Mouse (Mus musculus): ENCODE measurements around the gene Mrpl33. TPM values are rescaled to one million over a fixed set of nuclear protein-coding genes. Genes with fewer than 3 reads are reported as not detected.

Mrpl33 gene
- polyA plus RNA-seq, 2 experiments: 138 to 312 TPM

DNA sequence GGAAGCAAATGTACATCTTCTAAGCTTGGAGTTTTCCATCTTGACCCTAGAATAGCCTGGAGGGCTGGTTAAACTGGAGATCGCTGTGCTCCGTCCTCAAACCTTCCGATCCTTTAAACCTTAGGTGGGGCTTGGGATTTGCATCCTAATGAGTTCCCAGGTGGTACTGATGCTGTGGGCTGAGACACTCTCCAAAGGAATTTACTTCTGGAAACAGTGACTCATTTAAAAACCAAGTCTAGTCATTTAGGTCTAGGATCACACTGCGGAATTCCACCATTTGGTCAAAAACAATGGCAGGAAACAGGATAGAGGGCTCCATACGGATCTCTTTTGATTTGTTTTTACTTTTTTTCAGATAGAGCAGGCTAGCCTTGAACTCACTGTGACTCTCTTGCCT is 37.9 kb downstream of the Mrpl33 start:
- Histone ChIP-seq H3K4me3 (replicated peaks; ENCODE audit: low read length) (no peak overlapping the region), H3K36me3 (ENCODE audit: control insufficient read depth, insufficient read depth, low read length) (peaks cover 6% of the 10 kb centered on the region), H3K27me3 (ENCODE audit: control insufficient read depth, insufficient read depth, low read length) (no peaks in the 10 kb centered on the region), H3K9me3 (ENCODE audit: control insufficient read depth, low read length) (no peaks in the 10 kb centered on the region), H3K4me1 (ENCODE audit: control insufficient read depth, insufficient read depth, low read length) (no peaks in the 10 kb centered on the region; the same call in 1 of the 2 replicates), H3K27ac (replicated peaks; ENCODE audit: low read depth, low read length) (no peak overlapping the region), H3K9ac (ENCODE audit: low read depth, low read length, severe bottlenecking) (no peak overlapping the region), H3K4me2 (replicated peaks; ENCODE audit: low read depth, low read length, severe bottlenecking) (no peak overlapping the region)
- TF ChIP-seq POLR2A (IDR thresholded peaks at IDR 0.05; ENCODE audit: borderline replicate concordance, extremely low read depth, insufficient read depth, insufficient read length): no peak
- ATAC-seq (ENCODE audit: low FRiP score, low read depth) (no peak), DNase-seq (ENCODE audit: low spot score) (no peak)
- WGBS: 63% methylated on average over 5 of the region's 5 CpGs

DNA sequence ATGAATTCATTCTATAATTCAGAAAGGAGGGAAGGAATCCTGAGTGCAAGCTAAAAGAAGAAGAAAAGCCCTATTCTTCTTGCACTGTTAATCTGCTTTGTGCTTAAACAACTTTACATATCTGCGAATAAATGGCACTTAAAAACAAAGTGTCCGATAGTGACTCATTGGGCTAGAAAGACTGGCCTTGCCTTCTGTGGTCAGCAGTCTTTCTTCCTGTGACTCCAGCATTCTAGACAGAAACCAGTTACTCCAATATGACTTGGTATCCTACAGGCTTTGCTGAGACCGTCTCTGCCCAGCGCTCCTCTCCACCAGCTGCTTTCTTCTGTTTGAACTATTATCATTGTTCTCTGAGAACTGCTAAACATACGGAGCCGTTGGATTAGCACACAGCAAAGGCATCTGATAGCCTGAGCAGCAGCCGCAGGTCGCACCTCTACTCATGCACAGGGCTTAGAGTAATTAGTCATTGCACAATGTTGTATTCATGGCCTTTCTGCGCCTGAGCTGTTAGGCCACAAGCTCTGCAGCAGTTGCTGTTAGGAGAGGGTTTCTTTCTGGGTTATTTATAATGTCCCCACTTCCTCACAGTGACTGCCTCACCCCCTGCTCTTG is 40.0 kb downstream of the Mrpl33 start:
- H3K4me3 ChIP-seq (replicated peaks; ENCODE audit: low read length): no peak overlapping the region
- 77% methylated on average over 9 of the region's 9 CpGs for WGBS
- H3K9ac ChIP-seq (ENCODE audit: low read depth, low read length, severe bottlenecking): no peak overlapping the region
- H3K36me3 ChIP-seq (ENCODE audit: control insufficient read depth, insufficient read depth, low read length): peaks cover 6% of the 10 kb centered on the region
- H3K4me1 ChIP-seq (ENCODE audit: control insufficient read depth, insufficient read depth, low read length): no peaks in the 10 kb centered on the region
- peak; percentile 13 for DNase-seq (ENCODE audit: low spot score)
- no peak overlapping the region for H3K27ac ChIP-seq (replicated peaks; ENCODE audit: low read depth, low read length)
- H3K9me3 ChIP-seq (ENCODE audit: control insufficient read depth, low read length): no peaks in the 10 kb centered on the region
- no peak for TF ChIP-seq POLR2A (IDR thresholded peaks at IDR 0.05; ENCODE audit: borderline replicate concordance, extremely low read depth, insufficient read depth, insufficient read length)
- H3K27me3 ChIP-seq (ENCODE audit: control insufficient read depth, insufficient read depth, low read length): no peaks in the 10 kb centered on the region
- H3K4me2 ChIP-seq (replicated peaks; ENCODE audit: low read depth, low read length, severe bottlenecking): no peak overlapping the region
- ATAC-seq (ENCODE audit: low FRiP score, low read depth): peak; percentile 26; the same call in 1 of the 2 replicates

- no peaks in the 10 kb centered on the region; the same call in 1 of the 2 replicates for H3K36me3 ChIP-seq (ENCODE audit: control insufficient read depth, insufficient read depth, low read length)
- H3K4me1 ChIP-seq (ENCODE audit: control insufficient read depth, insufficient read depth, low read length): no peaks in the 10 kb centered on the region
- 95% methylated on average over 2 of the region's 2 CpGs for WGBS
- H3K9me3 ChIP-seq (ENCODE audit: control insufficient read depth, low read length): no peaks in the 10 kb centered on the region
- H3K9ac ChIP-seq (ENCODE audit: low read depth, low read length, severe bottlenecking): no peak overlapping the region
- H3K4me2 ChIP-seq (replicated peaks; ENCODE audit: low read depth, low read length, severe bottlenecking): no peak overlapping the region
- H3K27me3 ChIP-seq (ENCODE audit: control insufficient read depth, insufficient read depth, low read length): no peaks in the 10 kb centered on the region
- no peak for DNase-seq (ENCODE audit: low spot score)
- ATAC-seq (ENCODE audit: low FRiP score, low read depth): no peak
- no peak overlapping the region for H3K4me3 ChIP-seq (replicated peaks; ENCODE audit: low read length)
- no peak overlapping the region for H3K27ac ChIP-seq (replicated peaks; ENCODE audit: low read depth, low read length)
- TF ChIP-seq POLR2A (IDR thresholded peaks at IDR 0.05; ENCODE audit: borderline replicate concordance, extremely low read depth, insufficient read depth, insufficient read length): no peak
Measured at GRCm38 (mm10) chr5:31640542-31640941, 43.8 kb downstream of the Mrpl33 start.

DNA sequence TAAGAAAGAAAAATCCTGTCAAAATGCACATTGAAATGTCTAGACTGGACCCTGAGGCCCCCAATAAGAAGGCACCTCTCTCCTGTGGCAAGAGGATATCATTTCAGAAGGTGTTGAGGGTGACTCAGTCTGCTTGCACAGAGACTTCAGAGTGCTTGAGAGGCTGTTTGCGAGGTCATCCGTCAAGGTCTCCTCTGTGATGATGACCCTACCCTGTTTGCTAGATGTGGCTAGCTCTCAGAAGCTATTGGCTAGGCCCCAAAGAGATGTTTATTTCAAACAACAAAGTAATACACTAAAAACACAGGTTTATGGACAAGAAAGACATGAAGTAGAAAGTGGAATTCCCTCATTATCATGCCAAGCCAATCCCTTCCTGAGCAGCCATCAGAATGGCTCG is 45.6 kb downstream of the Mrpl33 start:
- Histone ChIP-seq H3K9me3 (ENCODE audit: control insufficient read depth, low read length) (no peaks in the 10 kb centered on the region), H3K4me1 (ENCODE audit: control insufficient read depth, insufficient read depth, low read length) (no peaks in the 10 kb centered on the region), H3K27ac (replicated peaks; ENCODE audit: low read depth, low read length) (no peak overlapping the region), H3K36me3 (ENCODE audit: control insufficient read depth, insufficient read depth, low read length) (no peaks in the 10 kb centered on the region; the same call in 1 of the 2 replicates), H3K4me3 (replicated peaks; ENCODE audit: low read length) (no peak overlapping the region), H3K9ac (ENCODE audit: low read depth, low read length, severe bottlenecking) (no peak overlapping the region), H3K27me3 (ENCODE audit: control insufficient read depth, insufficient read depth, low read length) (no peaks in the 10 kb centered on the region), H3K4me2 (replicated peaks; ENCODE audit: low read depth, low read length, severe bottlenecking) (no peak overlapping the region)
- TF ChIP-seq POLR2A (IDR thresholded peaks at IDR 0.05; ENCODE audit: borderline replicate concordance, extremely low read depth, insufficient read depth, insufficient read length): no peak
- ATAC-seq (ENCODE audit: low FRiP score, low read depth) (no peak), DNase-seq (ENCODE audit: low spot score) (no peak)
- 86% methylated on average over 3 of the region's 3 CpGs for WGBS

GRCm38 (mm10) chr5:31644272-31644671 is 47.5 kb downstream of the Mrpl33 start:
- TF ChIP-seq POLR2A (IDR thresholded peaks at IDR 0.05; ENCODE audit: borderline replicate concordance, extremely low read depth, insufficient read depth, insufficient read length): no peak

More at GRCm38 (mm10) chr5:31644272-31644671, 47.5 kb downstream of the Mrpl33 start:
- H3K27ac ChIP-seq (replicated peaks; ENCODE audit: low read depth, low read length): no peak overlapping the region
- DNase-seq (ENCODE audit: low spot score): no peak
- no peak for ATAC-seq (ENCODE audit: low FRiP score, low read depth)
- WGBS: 91% methylated on average over 4 of the region's 4 CpGs
- no peaks in the 10 kb centered on the region for H3K27me3 ChIP-seq (ENCODE audit: control insufficient read depth, insufficient read depth, low read length)
- H3K4me2 ChIP-seq (replicated peaks; ENCODE audit: low read depth, low read length, severe bottlenecking): no peak overlapping the region
- H3K9ac ChIP-seq (ENCODE audit: low read depth, low read length, severe bottlenecking): no peak overlapping the region
- H3K4me3 ChIP-seq (replicated peaks; ENCODE audit: low read length): no peak overlapping the region
- H3K4me1 ChIP-seq (ENCODE audit: control insufficient read depth, insufficient read depth, low read length): no peaks in the 10 kb centered on the region
- H3K36me3 ChIP-seq (ENCODE audit: control insufficient read depth, insufficient read depth, low read length): no peaks in the 10 kb centered on the region; the same call in 1 of the 2 replicates
- H3K9me3 ChIP-seq (ENCODE audit: control insufficient read depth, low read length): no peaks in the 10 kb centered on the region
